Mouse (Mus musculus): ENCODE measurements around the gene Hdac5.

DNA sequence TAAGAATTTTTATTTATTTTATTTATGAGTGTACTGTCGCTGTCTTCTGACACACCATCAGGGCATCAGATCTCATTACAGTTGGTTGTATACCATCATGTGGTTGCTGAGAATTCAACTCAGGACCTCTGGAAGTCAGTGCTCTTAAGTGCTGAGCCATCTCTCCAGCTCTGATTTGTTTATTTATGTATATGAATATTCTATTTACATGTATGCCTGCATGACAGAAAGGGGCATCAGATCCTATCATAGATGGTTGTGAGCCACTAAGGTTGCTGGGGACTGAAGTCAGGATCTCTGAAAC is 73.2 kb downstream of the Hdac5 start:
- TF ChIP-seq GATA1 (IDR thresholded peaks at IDR 0.05; ENCODE audit: borderline replicate concordance, low read length) (no peak), TAL1 (conservative IDR thresholded peaks at IDR 0.05; ENCODE audit: low read depth, low read length) (no peak), CTCF (IDR thresholded peaks at IDR 0.05; ENCODE audit: low read depth, low read length) (no peak), POLR2AphosphoS5 (IDR thresholded peaks at IDR 0.05; ENCODE audit: insufficient replicate concordance, low read depth, low read length) (no peak), GATA2 (IDR thresholded peaks at IDR 0.05; ENCODE audit: borderline replicate concordance, low read depth, low read length) (no peak)

Measured in G1E (cell line).